Mouse (Mus musculus) embryonic facial prominence, embryonic 10.5 days (tissue): ENCODE measurements around the gene Ube2o. TPM values are rescaled to one million over a fixed set of nuclear protein-coding genes. Genes with fewer than 3 reads are reported as not detected.

Experiments used
- DNase-seq: peaks from one replicate; pipeline ENCODE4 v3.0.0-alpha.2; 2017; ENCODE audit warnings: low spot score
- H3K27ac ChIP-seq: fragments of 300-500 bp; sonication (generic); replicated peaks from 2 replicates; pipeline ENCODE4 v1.5.1; 2016; ENCODE audit warnings: mild to moderate bottlenecking
- H3K27me3 ChIP-seq: fragments of 300-500 bp; sonication (generic); replicated peaks from 2 replicates; pipeline ENCODE4 v1.6.1; 2016; ENCODE audit warnings: low read depth, mild to moderate bottlenecking; ENCODE audit not compliant: poor library complexity, severe bottlenecking
- H3K36me3 ChIP-seq: fragments of 300-500 bp; sonication (generic); replicated peaks from 2 replicates; pipeline ENCODE4 v1.6.1; 2016; ENCODE audit warnings: mild to moderate bottlenecking, moderate library complexity
- H3K4me1 ChIP-seq: fragments of 300-500 bp; sonication (generic); 2 replicates; pipeline ENCODE4 v1.6.1; 2016
- H3K4me3 ChIP-seq: fragments of 300-500 bp; sonication (generic); 2 replicates; pipeline ENCODE4 v1.5.1; 2016; ENCODE audit warnings: mild to moderate bottlenecking, moderate library complexity
- H3K9me3 ChIP-seq: fragments of 300-500 bp; sonication (generic); 2 replicates; pipeline ENCODE4 v1.6.1; 2016; ENCODE audit warnings: mild to moderate bottlenecking
- WGBS: fragments of 180-500 bp; shearing (Covaris S2); methylation state at CpG from one replicate; pipeline ENCODE4 v1.1.7; 2016; 5-methylcytosine and 5-hydroxymethylcytosine counted together
- polyA plus RNA-seq: library from polyadenylated mRNA; unstranded; fragments of >200 nt; fragmentation: Nextera tagmentation; extraction: Ambion mirVana; gene quantifications from 2 replicates; pipeline ENCODE4 v1.2.1, GENCODE M21; 2016

Ube2o gene
- polyA plus RNA-seq, 1 experiment from 2014 or later = 12.4 TPM

DNA sequence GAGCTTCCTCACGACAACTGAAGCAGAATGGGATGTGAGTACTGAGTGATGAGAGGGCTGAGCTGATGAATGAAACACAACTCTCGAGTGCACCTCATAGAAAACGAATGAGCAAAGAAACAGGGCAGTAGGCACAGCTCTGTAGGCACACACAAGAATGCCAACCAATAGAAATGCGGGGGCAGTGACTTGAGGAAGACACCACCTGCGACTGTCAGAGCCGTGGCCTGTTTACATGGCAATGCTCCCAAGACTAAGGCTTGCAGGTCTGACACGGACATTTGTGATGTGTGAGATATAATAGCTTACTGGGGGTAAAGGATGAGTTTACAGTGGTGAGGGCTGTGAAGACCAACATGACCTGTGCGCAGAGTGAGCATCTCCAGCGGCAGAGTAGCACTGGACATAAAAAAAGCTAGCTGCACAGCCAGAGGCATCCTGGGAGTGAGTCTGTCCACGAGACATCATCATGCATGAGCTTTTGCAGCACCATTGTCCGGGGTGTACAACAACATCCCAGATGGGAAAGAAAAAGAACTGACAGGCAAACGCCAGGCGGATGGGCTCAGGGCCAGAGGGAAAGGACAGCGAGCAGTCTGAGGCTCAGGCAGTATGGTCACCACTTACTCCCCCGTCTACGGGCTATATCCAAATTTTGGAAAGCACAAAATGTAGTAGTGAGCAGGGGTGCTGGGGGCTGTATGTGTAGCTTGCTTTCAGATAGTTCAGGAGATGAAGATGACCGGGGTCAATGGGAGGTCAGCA lies 33.8 kb downstream of the Ube2o start:
- WGBS = 91% methylated on average over 17 of the region's 17 CpGs

GRCm38 (mm10) chr11:116543110-116543509 lies 38.1 kb downstream of the Ube2o start:
- H3K27me3 ChIP-seq = no peaks in the 10 kb centered on the region
- 90% methylated on average over 4 of the region's 4 CpGs for WGBS
- peaks cover 17% of the 10 kb centered on the region for H3K4me1 ChIP-seq
- DNase-seq = peak; percentile 32
- H3K36me3 ChIP-seq = peaks cover 100% of the 10 kb centered on the region
- H3K4me3 ChIP-seq = no peak overlapping the region
- H3K27ac ChIP-seq = no peak overlapping the region
- H3K9me3 ChIP-seq = no peaks in the 10 kb centered on the region

More for the DNA sequence above, 33.8 kb downstream of the Ube2o start:
- H3K36me3 ChIP-seq = peaks cover 66% of the 10 kb centered on the region
- H3K9me3 ChIP-seq = no peaks in the 10 kb centered on the region
- no peak overlapping the region for H3K4me3 ChIP-seq
- peaks cover 33% of the 10 kb centered on the region for H3K4me1 ChIP-seq
- H3K27me3 ChIP-seq = no peaks in the 10 kb centered on the region
- no peak for DNase-seq
- no peak overlapping the region for H3K27ac ChIP-seq

DNA sequence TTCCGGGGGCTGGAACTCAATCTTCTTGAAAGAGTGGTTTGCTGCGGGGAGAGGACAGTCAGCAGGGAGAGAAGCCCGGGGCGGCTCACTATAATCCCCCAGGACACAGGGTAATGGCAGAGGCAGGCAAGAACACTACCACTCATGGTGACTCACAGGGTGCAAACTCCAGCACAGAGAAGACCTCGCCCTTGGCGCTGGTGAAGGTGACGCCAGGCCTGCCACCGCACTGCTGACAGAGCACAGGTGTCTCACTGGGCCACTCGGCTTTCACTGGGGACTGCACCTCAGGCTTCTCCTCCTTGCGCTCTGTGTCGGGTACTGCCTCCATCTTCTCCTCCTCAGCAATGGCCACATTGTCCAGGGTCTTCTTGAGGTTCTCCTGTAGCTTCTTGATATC lies 40.1 kb downstream of the Ube2o start:
- peaks cover 96% of the 10 kb centered on the region for H3K36me3 ChIP-seq
- H3K4me3 ChIP-seq = no peak overlapping the region
- no peak overlapping the region for H3K27ac ChIP-seq
- no peaks in the 10 kb centered on the region for H3K9me3 ChIP-seq
- DNase-seq = no peak
- peaks cover 19% of the 10 kb centered on the region for H3K4me1 ChIP-seq
- 92% methylated on average over 11 of the region's 11 CpGs for WGBS
- H3K27me3 ChIP-seq = no peaks in the 10 kb centered on the region

GRCm38 (mm10) chr11:116538142-116538735 lies 43.0 kb downstream of the Ube2o start:
- no peaks in the 10 kb centered on the region for H3K9me3 ChIP-seq
- H3K4me1 ChIP-seq = peaks cover 42% of the 10 kb centered on the region
- 0 out of 2 replicates have a peak overlapping the region, but pooled peaks have one; percentile 8 for H3K4me3 ChIP-seq
- H3K36me3 ChIP-seq = peaks cover 72% of the 10 kb centered on the region
- no peak for DNase-seq
- peaks cover 25% of the 10 kb centered on the region for H3K27me3 ChIP-seq
- H3K27ac ChIP-seq = no peak overlapping the region
- WGBS = 72% methylated on average over 12 of the region's 12 CpGs

DNA sequence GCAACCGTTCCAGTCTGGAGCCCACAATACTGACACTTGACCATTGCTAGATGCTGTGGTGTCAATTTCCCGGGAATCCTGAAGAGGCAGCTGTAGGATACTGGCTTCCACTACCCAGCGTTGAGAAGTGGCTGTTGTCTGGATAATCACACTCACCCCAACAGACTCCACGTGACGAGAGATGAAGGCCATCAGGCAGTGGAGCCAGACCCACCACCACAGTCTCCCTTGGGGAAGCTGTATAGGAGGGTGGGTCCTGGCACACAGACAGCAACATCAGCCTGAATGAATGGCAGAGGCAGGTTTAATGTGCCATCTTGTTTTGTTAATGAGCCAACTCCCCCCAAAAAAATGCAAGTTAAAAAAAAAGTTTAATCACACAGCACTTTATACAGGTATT lies 43.9 kb downstream of the Ube2o start:
- no peak for DNase-seq
- WGBS = 79% methylated on average over 5 of the region's 5 CpGs

DNA sequence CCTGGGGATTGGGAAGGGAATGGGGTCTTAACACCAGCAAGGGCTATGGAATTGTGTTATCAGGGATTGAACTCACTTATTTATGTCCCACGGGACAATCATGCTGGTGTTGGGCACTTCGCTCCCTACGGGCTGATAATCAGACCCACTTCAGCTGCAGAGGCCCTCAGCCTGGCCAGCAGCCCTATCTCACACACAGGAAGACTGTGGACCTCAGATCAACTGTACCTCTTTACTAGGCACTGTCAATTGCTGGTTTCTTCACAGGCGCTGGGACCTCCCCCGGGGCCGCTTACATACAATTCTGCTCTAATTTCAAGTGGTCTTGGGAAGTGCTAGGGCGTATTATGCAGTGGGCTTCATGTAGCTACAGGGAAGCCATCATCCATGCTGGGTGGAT lies 44.6 kb downstream of the Ube2o start:
- Histone ChIP-seq H3K27ac (no peak overlapping the region), H3K27me3 (peaks cover 40% of the 10 kb centered on the region), H3K4me1 (peaks cover 57% of the 10 kb centered on the region), H3K9me3 (no peaks in the 10 kb centered on the region), H3K4me3 (no peak overlapping the region), H3K36me3 (peaks cover 57% of the 10 kb centered on the region)
- no peak for DNase-seq
- 92% methylated on average over 7 of the region's 7 CpGs for WGBS

More for the DNA sequence above, 43.9 kb downstream of the Ube2o start:
- Histone ChIP-seq H3K4me3 (no peak overlapping the region), H3K27ac (no peak overlapping the region), H3K36me3 (peaks cover 64% of the 10 kb centered on the region), H3K27me3 (peaks cover 33% of the 10 kb centered on the region), H3K4me1 (peaks cover 50% of the 10 kb centered on the region), H3K9me3 (no peaks in the 10 kb centered on the region)

DNA sequence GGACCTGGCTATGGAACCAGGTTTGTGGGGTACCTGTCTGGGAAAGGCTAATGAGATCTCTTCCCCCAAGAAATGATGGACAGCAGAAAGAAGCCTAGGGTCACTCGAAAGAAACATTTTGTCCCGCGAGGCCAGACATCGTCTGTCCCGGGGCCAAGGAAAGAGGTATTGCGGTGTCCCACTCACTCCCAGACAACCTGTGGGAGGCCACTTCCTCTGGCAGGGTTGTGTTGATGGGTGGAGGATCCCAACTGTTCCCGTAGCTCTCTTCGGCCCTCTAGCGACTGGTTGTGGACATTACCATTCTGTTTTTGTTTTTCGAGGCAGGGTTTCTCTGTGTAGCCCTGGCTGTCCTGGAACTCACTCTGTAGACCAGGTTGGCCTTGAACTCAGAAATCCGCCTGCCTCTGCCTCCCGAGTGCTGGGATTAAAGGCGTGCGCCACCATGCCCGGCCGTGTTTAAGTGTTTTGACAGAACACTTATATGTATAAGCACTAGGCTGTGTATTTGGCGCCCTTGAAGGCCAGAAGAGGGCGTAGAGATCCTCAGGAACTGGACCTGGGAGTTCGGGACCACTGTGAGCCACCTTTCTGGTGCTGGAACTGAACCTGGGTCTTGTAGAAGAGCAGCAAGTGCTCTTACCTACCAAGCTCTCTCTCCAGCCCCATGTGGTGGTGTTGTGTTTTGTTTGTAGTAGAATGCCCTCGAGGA lies 46.9 kb downstream of the Ube2o start:
- Histone ChIP-seq H3K9me3 (no peaks in the 10 kb centered on the region), H3K4me3 (peak overlapping the region; percentile 64), H3K27ac (no peak overlapping the region), H3K36me3 (peaks cover 33% of the 10 kb centered on the region), H3K27me3 (peaks cover 61% of the 10 kb centered on the region), H3K4me1 (peaks cover 72% of the 10 kb centered on the region)
- 18% methylated on average over 20 of the region's 20 CpGs for WGBS
- peak; percentile 82 for DNase-seq

GRCm38 (mm10) chr11:116533341-116534153 lies 47.7 kb downstream of the Ube2o start:
- H3K27me3 ChIP-seq = peaks cover 66% of the 10 kb centered on the region
- H3K9me3 ChIP-seq = no peaks in the 10 kb centered on the region
- under 1% methylated on average over 63 of the region's 63 CpGs for WGBS
- peak overlapping the region; percentile 48 for H3K27ac ChIP-seq
- peak overlapping the region; percentile 64 for H3K4me3 ChIP-seq
- DNase-seq = peak; percentile 61
- peaks cover 65% of the 10 kb centered on the region for H3K4me1 ChIP-seq
- H3K36me3 ChIP-seq = peaks cover 25% of the 10 kb centered on the region

DNA sequence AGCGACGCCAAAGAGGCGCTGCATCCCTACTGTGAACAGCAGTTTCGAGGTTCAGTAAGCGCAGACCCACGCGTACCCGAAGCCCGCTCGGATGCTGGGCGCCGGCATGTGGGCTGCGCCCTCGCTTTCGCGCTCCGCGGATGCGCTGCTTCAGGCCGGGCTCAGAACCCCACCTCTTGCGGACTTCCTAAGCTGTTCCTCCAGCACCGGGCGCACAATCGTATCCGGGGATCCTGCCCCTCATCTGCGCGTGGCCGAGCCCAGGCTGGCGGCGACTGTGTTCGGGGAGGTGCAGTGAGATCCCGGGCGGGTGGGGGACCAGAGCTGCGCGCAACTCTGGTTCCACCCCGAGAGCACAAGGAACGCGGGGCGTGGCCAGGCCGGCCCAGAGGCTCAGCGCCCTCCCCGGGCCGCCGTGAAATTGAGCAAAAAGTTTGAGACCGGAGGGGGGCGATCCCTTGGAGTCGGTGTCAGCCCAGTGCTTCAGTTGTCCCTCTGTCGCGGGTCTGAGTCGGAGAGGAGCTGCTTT lies 48.4 kb downstream of the Ube2o start:
- DNase-seq = peak; percentile 75
- H3K27ac ChIP-seq = peak overlapping the region; percentile 48
- H3K4me3 ChIP-seq = peak overlapping the region; percentile 64
- H3K4me1 ChIP-seq = peaks cover 58% of the 10 kb centered on the region
- H3K9me3 ChIP-seq = no peaks in the 10 kb centered on the region
- under 1% methylated on average over 50 of the region's 50 CpGs for WGBS
- peaks cover 70% of the 10 kb centered on the region for H3K27me3 ChIP-seq
- peaks cover 18% of the 10 kb centered on the region for H3K36me3 ChIP-seq

- peaks cover 14% of the 10 kb centered on the region for H3K36me3 ChIP-seq
- peak overlapping the region; percentile 48 for H3K27ac ChIP-seq
- DNase-seq = peak; percentile 67
- no peaks in the 10 kb centered on the region for H3K9me3 ChIP-seq
- H3K4me3 ChIP-seq = peak overlapping the region; percentile 64
- H3K27me3 ChIP-seq = peaks cover 70% of the 10 kb centered on the region
- H3K4me1 ChIP-seq = peaks cover 58% of the 10 kb centered on the region
- WGBS = under 1% methylated on average over 30 of the region's 30 CpGs
Observed at GRCm38 (mm10) chr11:116532262-116532809, 48.9 kb downstream of the Ube2o start.

GRCm38 (mm10) chr11:116531371-116532191 lies 49.7 kb downstream of the Ube2o start:
- 4% methylated on average over 48 of the region's 48 CpGs for WGBS
- Histone ChIP-seq H3K27ac (peak overlapping the region; percentile 81), H3K27me3 (peaks cover 70% of the 10 kb centered on the region), H3K4me3 (peak overlapping the region; percentile 64), H3K4me1 (peaks cover 58% of the 10 kb centered on the region), H3K9me3 (no peaks in the 10 kb centered on the region), H3K36me3 (peaks cover 7% of the 10 kb centered on the region; the same call in 1 of the 2 replicates)
- peak; percentile 54 for DNase-seq
